Comparison of ENCODE assay signal across 23 mouse cellular contexts in genomic region chr5:104328317-104328850, GRCm38 (mm10). TPM values are rescaled to one million over a fixed set of nuclear protein-coding genes. Genes with fewer than 3 reads are reported as not detected.
DNase-seq lines count a peak whose midpoint lies in the region; ATAC-seq and TF ChIP-seq lines count a peak whose summit lies in the region.
"Had no signal": no experiment of that assay in that cellular context is flagged by ENCODE, and none has a peak within 500 bp of the region (broad histone marks: within the 10 kb centered on the region; RNA-seq: fewer than 3 reads in every experiment).

No protein-coding gene starts in this region.

- H3K9me3 ChIP-seq in hindbrain, embryonic 14.5 days (ENCODE audit: control insufficient read depth, low read length) = no peaks in the 10 kb centered on the region
- H3K9me3 ChIP-seq in hindbrain, embryonic 13.5 days = no peaks in the 10 kb centered on the region
- H3K9me3 ChIP-seq in lung, embryonic 14.5 days (ENCODE audit: low read depth, low read length) = no peaks in the 10 kb centered on the region
- no peaks in the 10 kb centered on the region for H3K9me3 ChIP-seq in embryonic facial prominence, embryonic 12.5 days
- H3K9me3 ChIP-seq in midbrain, embryonic 14.5 days (ENCODE audit: control insufficient read depth, low read length) = no peaks in the 10 kb centered on the region
- H3K9me3 ChIP-seq: liver, embryonic 15.5 days had no signal

- H3K4me1 ChIP-seq in hindbrain, embryonic 14.5 days (replicated peaks; ENCODE audit: control insufficient read depth, insufficient read depth, low read length) = no peaks in the 10 kb centered on the region
- H3K4me1 ChIP-seq in hindbrain, embryonic 13.5 days (replicated peaks) = no peaks in the 10 kb centered on the region; the same call in 1 of the 2 replicates
- H3K4me1 ChIP-seq in lung, embryonic 14.5 days (ENCODE audit: insufficient read depth) = no peaks in the 10 kb centered on the region
- no peaks in the 10 kb centered on the region for H3K4me1 ChIP-seq in embryonic facial prominence, embryonic 12.5 days
- no peaks in the 10 kb centered on the region for H3K4me1 ChIP-seq in midbrain, embryonic 14.5 days (ENCODE audit: control insufficient read depth, insufficient read depth, low read length)
- H3K4me1 ChIP-seq: liver, embryonic 15.5 days had no signal

- H3K27ac ChIP-seq in hindbrain, embryonic 14.5 days = no peak overlapping the region
- no peak overlapping the region for H3K27ac ChIP-seq in hindbrain, embryonic 13.5 days
- H3K27ac ChIP-seq in lung, embryonic 14.5 days (ENCODE audit: low read depth) = no peak overlapping the region
- no peak overlapping the region for H3K27ac ChIP-seq in embryonic facial prominence, embryonic 12.5 days
- no peak overlapping the region for H3K27ac ChIP-seq in midbrain, embryonic 14.5 days (replicated peaks; ENCODE audit: low read depth, low read length)
- no peak overlapping the region for H3K27ac ChIP-seq in left cerebral cortex, adult 2 months
- H3K27ac ChIP-seq: liver, embryonic 15.5 days had no signal

- 0 out of 2 replicates have a peak, but pooled peaks have one; percentile 24 for ATAC-seq in hindbrain, embryonic 14.5 days (ENCODE audit: low FRiP score)
- no peak; the same call in 1 of the 2 replicates for ATAC-seq in hindbrain, embryonic 13.5 days (ENCODE audit: low FRiP score)
- peak; percentile 38; the same call in 1 of the 2 replicates for ATAC-seq in lung, embryonic 14.5 days (ENCODE audit: insufficient read depth)
- 0 out of 2 replicates have a peak, but pooled peaks have one; percentile 22 for ATAC-seq in embryonic facial prominence, embryonic 12.5 days (ENCODE audit: insufficient number of reproducible peaks, insufficient read depth, low FRiP score, low TSS enrichment)
- 0 out of 2 replicates have a peak, but pooled peaks have one; percentile 58 for ATAC-seq in midbrain, embryonic 14.5 days (ENCODE audit: low FRiP score, low TSS enrichment)

- no peak overlapping the region for H3K4me3 ChIP-seq in hindbrain, embryonic 14.5 days (replicated peaks; ENCODE audit: low read length)
- H3K4me3 ChIP-seq in hindbrain, embryonic 13.5 days = no peak overlapping the region
- no peak overlapping the region for H3K4me3 ChIP-seq in lung, embryonic 14.5 days (ENCODE audit: low read depth, low read length)
- no peak overlapping the region for H3K4me3 ChIP-seq in embryonic facial prominence, embryonic 12.5 days
- no peak overlapping the region for H3K4me3 ChIP-seq in midbrain, embryonic 14.5 days (replicated peaks; ENCODE audit: low read depth, low read length)
- no peak overlapping the region for H3K4me3 ChIP-seq in left cerebral cortex, adult 2 months
- H3K4me3 ChIP-seq: liver, embryonic 15.5 days had no signal

- intact Hi-C loops in left cerebral cortex, adult 2 months (cut with DNase I) = no loop called here

- DNase-seq in hindbrain, embryonic 14.5 days (ENCODE audit: low spot score) = no peak
- DNase-seq in lung, embryonic 14.5 days = no peak
- DNase-seq in lung, postnatal 25 days (ENCODE audit: low spot score) = no peak
- DNase-seq in midbrain, embryonic 14.5 days = no peak
- DNase-seq in left cerebral cortex, adult 2 months (ENCODE audit: extremely low spot score in 1 of 2, low spot score in 2 of 2) = no peak
- DNase-seq: adrenal gland, adult 8-10 months; cerebellum, adult 18-20 months; gastrocnemius, postnatal 36 days; heart, postnatal 36 days; kidney, adult 8-10 months; lung, postnatal 4 days; right cerebral cortex, postnatal 25 days; thymus, adult 18-20 months had no signal

- no peak overlapping the region for H3K9ac ChIP-seq in hindbrain, embryonic 14.5 days
- H3K9ac ChIP-seq in hindbrain, embryonic 13.5 days = no peak overlapping the region
- H3K9ac ChIP-seq in lung, embryonic 14.5 days = no peak overlapping the region
- no peak overlapping the region; the same call in 1 of the 2 replicates for H3K9ac ChIP-seq in embryonic facial prominence, embryonic 12.5 days
- H3K9ac ChIP-seq in midbrain, embryonic 14.5 days (replicated peaks; ENCODE audit: low read length) = no peak overlapping the region
- H3K9ac ChIP-seq: liver, embryonic 15.5 days had no signal

- H3K36me3 ChIP-seq in hindbrain, embryonic 14.5 days (replicated peaks; ENCODE audit: control insufficient read depth, insufficient read depth) = no peaks in the 10 kb centered on the region
- H3K36me3 ChIP-seq in hindbrain, embryonic 13.5 days = no peaks in the 10 kb centered on the region
- no peaks in the 10 kb centered on the region for H3K36me3 ChIP-seq in lung, embryonic 14.5 days (ENCODE audit: insufficient read depth)
- H3K36me3 ChIP-seq in embryonic facial prominence, embryonic 12.5 days = peaks cover 6% of the 10 kb centered on the region; the same call in 1 of the 2 replicates
- no peaks in the 10 kb centered on the region for H3K36me3 ChIP-seq in midbrain, embryonic 14.5 days (ENCODE audit: control insufficient read depth, insufficient read depth, low read length)
- H3K36me3 ChIP-seq: liver, embryonic 15.5 days had no signal

- no peak for TF ChIP-seq CTCF in lung, embryonic 14.5 days (IDR thresholded peaks at IDR 0.05; ENCODE audit: low read depth)
- TF ChIP-seq CTCF in left cerebral cortex, adult 2 months (IDR thresholded peaks at IDR 0.05) = no peak

- 84% methylated on average over 4 of the region's 4 CpGs for WGBS in hindbrain, embryonic 14.5 days
- WGBS in hindbrain, embryonic 13.5 days = 87% methylated on average over 4 of the region's 4 CpGs
- WGBS in lung, embryonic 14.5 days = 78% methylated on average over 4 of the region's 4 CpGs
- 72% methylated on average over 4 of the region's 4 CpGs for WGBS in embryonic facial prominence, embryonic 12.5 days
- WGBS in midbrain, embryonic 14.5 days = 91% methylated on average over 4 of the region's 4 CpGs

- no peaks in the 10 kb centered on the region for H3K27me3 ChIP-seq in hindbrain, embryonic 14.5 days (ENCODE audit: control insufficient read depth, insufficient read depth, low read length)
- H3K27me3 ChIP-seq in hindbrain, embryonic 13.5 days = no peaks in the 10 kb centered on the region
- no peaks in the 10 kb centered on the region for H3K27me3 ChIP-seq in lung, embryonic 14.5 days (ENCODE audit: insufficient read depth, low read length)
- peaks cover 6% of the 10 kb centered on the region; the same call in 1 of the 2 replicates for H3K27me3 ChIP-seq in embryonic facial prominence, embryonic 12.5 days
- H3K27me3 ChIP-seq in midbrain, embryonic 14.5 days (ENCODE audit: control insufficient read depth, insufficient read depth, low read length) = no peaks in the 10 kb centered on the region
- H3K27me3 ChIP-seq: liver, embryonic 15.5 days had no signal

- no peak overlapping the region for H3K4me2 ChIP-seq in hindbrain, embryonic 14.5 days (replicated peaks)
- no peak overlapping the region for H3K4me2 ChIP-seq in hindbrain, embryonic 13.5 days
- no peak overlapping the region for H3K4me2 ChIP-seq in lung, embryonic 14.5 days
- H3K4me2 ChIP-seq in embryonic facial prominence, embryonic 12.5 days (replicated peaks) = no peak overlapping the region
- no peak overlapping the region for H3K4me2 ChIP-seq in midbrain, embryonic 14.5 days (ENCODE audit: low read length)
- H3K4me2 ChIP-seq: heart, embryonic 11.5 days; liver, embryonic 15.5 days had no signal

RNA-seq across cellular contexts. Expression of gene Mepe, which starts 3.3 kb away (rescaled TPM):
- not detected in 2 replicates for polyA plus RNA-seq in hindbrain, embryonic 14.5 days (2014; fragmentation: Nextera tagmentation; extraction: Ambion mirVana)
- polyA plus RNA-seq in hindbrain, embryonic 13.5 days (2015; fragmentation: Nextera tagmentation; extraction: Ambion mirVana) = not detected in 2 replicates
- not detected in 2 replicates for polyA plus RNA-seq in lung, embryonic 14.5 days (2014; fragmentation: Nextera tagmentation; extraction: Ambion mirVana)
- not detected in 2 replicates for polyA plus RNA-seq in embryonic facial prominence, embryonic 12.5 days (2016; fragmentation: Nextera tagmentation; extraction: Ambion mirVana)
- not detected in 2 replicates for polyA plus RNA-seq in midbrain, embryonic 14.5 days (2014; fragmentation: Nextera tagmentation; extraction: Ambion mirVana)
- total RNA-seq in left cerebral cortex, adult 2 months (2021) = not detected
- total RNA-seq: adrenal gland, adult 8-10 months; gastrocnemius, postnatal 36 days; heart, postnatal 36 days; layer of hippocampus, adult 18-20 months; MEL; monocyte, adult 5-6 weeks had no signal
- polyA plus RNA-seq: brain, embryonic 14.5 days; cortical plate, adult 2 months; heart, embryonic 11.5 days; limb, embryonic 11.5 days; liver, embryonic 15.5 days had no signal

RNA-seq across cellular contexts. Expression of gene Ibsp, which starts 29.4 kb away (rescaled TPM):
- polyA plus RNA-seq in hindbrain, embryonic 14.5 days (2014; fragmentation: Nextera tagmentation; extraction: Ambion mirVana) = not detected in 2 replicates
- polyA plus RNA-seq in hindbrain, embryonic 13.5 days (2015; fragmentation: Nextera tagmentation; extraction: Ambion mirVana) = 2.0 TPM in 1 of 2 replicates, not detected in the other
- 3.0 and 3.9 TPM in 2 replicates for polyA plus RNA-seq in lung, embryonic 14.5 days (2014; fragmentation: Nextera tagmentation; extraction: Ambion mirVana)
- 0.46 and 0.64 TPM in 2 replicates for polyA plus RNA-seq in embryonic facial prominence, embryonic 12.5 days (2016; fragmentation: Nextera tagmentation; extraction: Ambion mirVana)
- polyA plus RNA-seq in midbrain, embryonic 14.5 days (2014; fragmentation: Nextera tagmentation; extraction: Ambion mirVana) = not detected in 2 replicates
- under 1 TPM; 0.23 to 0.37 TPM for total RNA-seq in left cerebral cortex, adult 2 months (2021)
- total RNA-seq: gastrocnemius, postnatal 36 days; heart, postnatal 36 days; MEL; monocyte, adult 5-6 weeks had no signal
- polyA plus RNA-seq: heart, embryonic 11.5 days; limb, embryonic 11.5 days; liver, embryonic 15.5 days had no signal
